Mouse (Mus musculus): ENCODE measurements around the gene Fat3. TPM values are rescaled to one million over a fixed set of nuclear protein-coding genes. Genes with fewer than 3 reads are reported as not detected.

The Fat3 gene
- polyA plus RNA-seq (2017; shearing (Covaris generic)) = 0.07 TPM

GRCm38 (mm10) chr9:16501186-16501711 lies at the start of gene Fat3:
Gene Fat3 (minus strand): TSS chr9:16501285.

GRCm38 (mm10) chr9:15874506-15875160 lies 626.5 kb downstream of the Fat3 start, which contains the start of gene Mtnr1b:
Gene Mtnr1b (minus strand): TSS chr9:15874556.

